ENCODE assay signal across 9 mouse cellular contexts in the genomic region with DNA sequence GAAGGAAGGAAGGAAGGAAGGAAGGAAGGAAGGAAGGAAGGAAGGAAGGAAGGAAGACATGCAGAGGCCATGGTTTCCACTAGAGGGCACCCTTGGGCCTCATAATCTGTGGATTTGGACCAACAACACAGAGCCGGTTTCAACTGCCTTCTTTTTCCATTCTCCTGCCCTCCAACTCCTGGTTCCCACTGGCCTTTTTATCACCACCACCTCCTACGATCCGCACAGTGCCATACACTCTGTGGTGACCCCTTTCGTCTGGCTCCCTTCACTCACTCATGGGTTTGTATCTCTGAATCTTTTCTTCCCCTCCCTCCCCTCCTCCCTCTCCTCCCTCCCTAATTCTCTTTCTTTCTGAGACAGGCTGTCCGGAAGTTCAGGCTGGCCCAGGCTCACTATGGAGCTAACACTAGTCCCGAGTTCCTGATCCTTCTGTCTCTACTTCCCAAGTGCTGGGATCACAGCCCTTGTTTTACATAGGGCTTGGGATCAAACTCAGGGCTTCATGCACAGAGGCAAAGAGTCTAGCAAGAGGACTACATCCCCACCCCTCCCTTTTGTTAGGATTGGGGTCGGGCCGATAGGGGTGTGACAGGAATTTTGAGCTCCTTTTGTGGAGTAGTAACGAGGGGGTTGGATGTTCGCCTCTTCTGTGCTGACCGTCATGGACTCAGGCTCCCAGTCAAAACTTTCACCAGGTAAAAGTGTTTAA. TPM values are rescaled to one million over a fixed set of nuclear protein-coding genes. Genes with fewer than 3 reads are reported as not detected.
DNase-seq lines count a peak whose midpoint lies in the region; ATAC-seq and TF ChIP-seq lines count a peak whose summit lies in the region.
"Had no signal": no experiment of that assay in that cellular context is flagged by ENCODE, and none has a peak within 500 bp of the region (broad histone marks: within the 10 kb centered on the region; RNA-seq: fewer than 3 reads in every experiment).

No protein-coding gene starts in this region.

- peak overlapping the region; percentile 61 for H3K4me3 ChIP-seq in ES-Bruce4 (ENCODE audit: low read depth, low read length)
- H3K4me3 ChIP-seq in kidney, postnatal 0 days (replicated peaks; ENCODE audit: low read depth, low read length): no peak overlapping the region
- H3K4me3 ChIP-seq: liver, embryonic 13.5 days had no signal

- H3K27me3 ChIP-seq in ES-Bruce4 (ENCODE audit: control insufficient read depth, insufficient read depth, low read length, poor library complexity, severe bottlenecking): no peaks in the 10 kb centered on the region
- no peaks in the 10 kb centered on the region for H3K27me3 ChIP-seq in kidney, postnatal 0 days (ENCODE audit: insufficient read depth, low read length)
- no peaks in the 10 kb centered on the region for H3K27me3 ChIP-seq in splenic B cell, adult 2 months (ENCODE audit: control insufficient read depth, insufficient read depth, low read length, poor library complexity, severe bottlenecking)
- H3K27me3 ChIP-seq: liver, embryonic 13.5 days had no signal

- peak; percentile 92 for DNase-seq in heart, adult 11 months
- DNase-seq in heart, postnatal 25 days (ENCODE audit: low spot score): no peak
- DNase-seq in cerebellum, postnatal 10 days: peak; percentile 84 to 92
- DNase-seq in gastrocnemius, postnatal 14 days: peak; percentile 59
- peak; percentile 77 for DNase-seq in kidney, postnatal 0 days (ENCODE audit: low spot score)
- DNase-seq in splenic B cell, adult 2 months (ENCODE audit: low read depth, low spot score): peak; percentile 61
- DNase-seq: liver, embryonic 13.5 days had no signal

- H3K9me3 ChIP-seq in ES-Bruce4 (replicated peaks; ENCODE audit: control insufficient read depth, insufficient read depth, low read length, poor library complexity, severe bottlenecking): no peaks in the 10 kb centered on the region
- no peaks in the 10 kb centered on the region for H3K9me3 ChIP-seq in kidney, postnatal 0 days (replicated peaks; ENCODE audit: low read length)
- H3K9me3 ChIP-seq: liver, embryonic 13.5 days had no signal

- peak overlapping the region; percentile 52 for H3K9ac ChIP-seq in ES-Bruce4 (ENCODE audit: low read depth, poor library complexity, severe bottlenecking)
- H3K9ac ChIP-seq in kidney, postnatal 0 days (ENCODE audit: low read depth, low read length): peak overlapping the region; percentile 27; the same call in 1 of the 2 replicates
- H3K9ac ChIP-seq: liver, embryonic 13.5 days had no signal

- H3K4me2 ChIP-seq in kidney, postnatal 0 days (ENCODE audit: low read length): no peak overlapping the region
- H3K4me2 ChIP-seq: liver, embryonic 13.5 days had no signal

- intact Hi-C loops in heart, postnatal 25 days (cut with DNase I): no loop called here
- intact Hi-C loops in gastrocnemius, postnatal 14 days (cut with DNase I; ENCODE audit: low total_unique reads): no loop called here

- no peak for ATAC-seq in kidney, postnatal 0 days (replicated peaks; ENCODE audit: low FRiP score, low read depth)
- ATAC-seq in megakaryocyte progenitor cell, adult 5-6 weeks (replicated peaks; ENCODE audit: poor library complexity): peak; percentile 54; the same call in 1 of the 2 replicates

- no peak for TF ChIP-seq EP300 in ES-Bruce4 (IDR thresholded peaks at IDR 0.05; ENCODE audit: insufficient read depth, low read depth, low read length)

- TF ChIP-seq POLR2A in ES-Bruce4 (IDR thresholded peaks at IDR 0.05; ENCODE audit: insufficient read depth, low read length): no peak

- peak; percentile 54 for TF ChIP-seq CTCF in ES-Bruce4 (IDR thresholded peaks at IDR 0.05; ENCODE audit: low read depth, low read length)
- peak; percentile 79 for TF ChIP-seq CTCF in kidney, postnatal 0 days (IDR thresholded peaks at IDR 0.05; ENCODE audit: low read depth)

- 35% methylated on average over 11 of the region's 11 CpGs for WGBS in kidney, postnatal 0 days

- no peaks in the 10 kb centered on the region for H3K36me3 ChIP-seq in ES-Bruce4 (ENCODE audit: control insufficient read depth, insufficient read depth, low read length, poor library complexity, severe bottlenecking)
- H3K36me3 ChIP-seq in kidney, postnatal 0 days (ENCODE audit: insufficient read depth, low read length): no peaks in the 10 kb centered on the region
- H3K36me3 ChIP-seq in splenic B cell, adult 2 months (ENCODE audit: control insufficient read depth, insufficient read depth, low read length, poor library complexity, severe bottlenecking): no peaks in the 10 kb centered on the region
- H3K36me3 ChIP-seq: liver, embryonic 13.5 days had no signal

- H3K27ac ChIP-seq in ES-Bruce4 (ENCODE audit: insufficient read depth, low read length): peak overlapping the region; percentile 83
- H3K27ac ChIP-seq in kidney, postnatal 0 days: no peak overlapping the region
- H3K27ac ChIP-seq: liver, embryonic 13.5 days had no signal

- no peaks in the 10 kb centered on the region for H3K4me1 ChIP-seq in ES-Bruce4 (ENCODE audit: control insufficient read depth, insufficient read depth, low read length)
- H3K4me1 ChIP-seq in kidney, postnatal 0 days (replicated peaks; ENCODE audit: insufficient read depth, low read length): 0 out of 2 replicates have a peak, but pooled peaks cover 7% of the 10 kb centered on the region
- H3K4me1 ChIP-seq: liver, embryonic 13.5 days had no signal

RNA-seq across cellular contexts. Expression of a gene that starts 9.9 kb away (rescaled TPM):
- under 1 TPM; 0.13 to 0.25 TPM for total RNA-seq in heart, postnatal 25 days (2021)
- polyA plus RNA-seq in ES-Bruce4 (2011; ENCODE audit: insufficient read depth, insufficient read length, low read depth, missing spikeins): 1.3 and 1.7 TPM in 2 replicates
- total RNA-seq in gastrocnemius, postnatal 14 days (2021): under 1 TPM; 0.49 to 0.68 TPM
- 0.32 and 0.43 TPM in 2 replicates for polyA plus RNA-seq in kidney, postnatal 0 days (2015; fragmentation: Nextera tagmentation; extraction: Ambion mirVana)
- not detected in 2 replicates for total RNA-seq in megakaryocyte progenitor cell, adult 5-6 weeks (2015)
- total RNA-seq in megakaryocyte progenitor cell, adult 5-6 weeks (2017): not detected in 2 replicates
- polyA plus RNA-seq: liver, embryonic 13.5 days had no signal

RNA-seq across cellular contexts. Expression of a gene that starts 28.1 kb away (rescaled TPM):
- total RNA-seq in heart, postnatal 25 days (2021): under 1 TPM; 0.13 to 0.25 TPM
- polyA plus RNA-seq in ES-Bruce4 (2011; ENCODE audit: insufficient read depth, insufficient read length, low read depth, missing spikeins): 1.0 and 1.4 TPM in 2 replicates
- 1 to 10 TPM; 1.3 to 4.2 TPM for total RNA-seq in gastrocnemius, postnatal 14 days (2021)
- polyA plus RNA-seq in kidney, postnatal 0 days (2015; fragmentation: Nextera tagmentation; extraction: Ambion mirVana): 0.06 and 0.11 TPM in 2 replicates
- not detected in 2 replicates for total RNA-seq in megakaryocyte progenitor cell, adult 5-6 weeks (2015)
- not detected in 2 replicates for total RNA-seq in megakaryocyte progenitor cell, adult 5-6 weeks (2017)

RNA-seq across cellular contexts. Expression of a gene that starts 58.7 kb away (rescaled TPM):
- total RNA-seq in heart, postnatal 25 days (2021): not detected
- 0.93 TPM in 1 of 2 replicates, not detected in the other for polyA plus RNA-seq in ES-Bruce4 (2011; ENCODE audit: insufficient read depth, insufficient read length, low read depth, missing spikeins)
- 1 to 10 TPM in 1 of 2 experiments, under 1 TPM in 1; 0.38 to 1.1 TPM for total RNA-seq in gastrocnemius, postnatal 14 days (2021)
- 0.78 and 0.96 TPM in 2 replicates for polyA plus RNA-seq in kidney, postnatal 0 days (2015; fragmentation: Nextera tagmentation; extraction: Ambion mirVana)
- not detected in 2 replicates for total RNA-seq in megakaryocyte progenitor cell, adult 5-6 weeks (2015)
- not detected in 2 replicates for total RNA-seq in megakaryocyte progenitor cell, adult 5-6 weeks (2017)
